Mouse (Mus musculus): Measurements from ENCODE around the gene Gm43191.

GRCm38 (mm10) chr3:116594728-116595602 is 86.1 kb downstream of the Gm43191 start, which contains the start of gene Sass6:
- no peak for TF ChIP-seq CTCF (IDR thresholded peaks at IDR 0.05; ENCODE audit: low read depth)
- peak; percentile 86 for TF ChIP-seq EP300 (optimal IDR thresholded peaks at IDR 0.05)

Measured in stomach, postnatal 0 days (tissue).